Mouse (Mus musculus) brain, embryonic 18.5 days (tissue): Measurements from ENCODE around the gene Olfr168.
"Not testable (repeated sequence)": the region's sequence is repeated elsewhere in the genome, so short reads cannot be mapped to it uniquely, and the experiment has no call there.

Source experiments
- DNase-seq: peaks from one replicate; pipeline ENCODE4 v3.0.0-alpha.2; 2012; ENCODE audit warnings: low read depth, low spot score

Olfr168 gene

GRCm38 (mm10) chr16:19535455-19535854 is at the start of gene Olfr168:
TSS of gene Olfr168 (minus strand) at chr16:19535555.
- DNase-seq: no peak

DNA sequence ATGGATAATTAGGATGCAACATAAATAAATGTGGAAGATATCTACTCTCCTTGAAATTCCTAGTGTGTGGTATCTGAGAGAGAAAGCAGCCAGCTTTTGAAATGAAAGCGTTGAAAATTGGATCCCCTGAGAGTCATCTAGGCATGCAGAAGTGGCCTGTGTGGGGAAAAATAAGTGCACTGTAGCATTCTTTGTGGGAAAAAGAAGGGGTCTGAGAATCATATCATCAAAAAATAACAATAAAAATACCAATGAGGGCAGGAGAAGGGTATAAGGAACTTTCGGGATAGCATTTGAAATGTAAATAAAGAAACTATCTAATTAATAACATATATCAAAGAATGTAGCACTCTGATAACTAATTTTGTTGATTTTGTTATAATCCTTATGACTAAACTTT is 36.4 kb upstream of the Olfr168 start, which contains the start of gene Olfr169:
Gene Olfr169 (minus strand): TSS at position 101 of the 400 bp plus-strand sequence.
- not testable (repeated sequence) for DNase-seq

DNA sequence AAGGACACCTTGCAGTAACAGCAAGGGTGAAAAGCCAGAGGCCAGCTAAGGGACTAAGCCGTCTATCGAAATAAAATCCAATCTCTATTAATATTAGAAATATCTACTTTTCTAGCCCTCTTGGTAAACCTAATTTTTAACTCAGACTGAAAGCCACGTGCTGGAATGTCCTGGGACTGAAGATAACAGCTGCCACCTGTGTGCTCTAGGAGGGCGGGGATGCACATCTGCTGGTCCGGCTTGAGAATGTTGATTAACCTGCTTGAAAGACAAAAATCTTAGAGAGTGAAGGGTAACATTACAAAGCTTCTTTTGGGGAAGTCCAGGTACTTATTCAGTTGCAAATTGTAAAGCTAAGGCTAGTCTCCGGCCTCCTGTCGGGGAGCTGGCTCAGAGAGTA is 18.1 kb upstream of the Olfr168 start:
- not testable (repeated sequence) for DNase-seq

GRCm38 (mm10) chr16:19552246-19552645 is 16.9 kb upstream of the Olfr168 start:
- not testable (repeated sequence) for DNase-seq

DNA sequence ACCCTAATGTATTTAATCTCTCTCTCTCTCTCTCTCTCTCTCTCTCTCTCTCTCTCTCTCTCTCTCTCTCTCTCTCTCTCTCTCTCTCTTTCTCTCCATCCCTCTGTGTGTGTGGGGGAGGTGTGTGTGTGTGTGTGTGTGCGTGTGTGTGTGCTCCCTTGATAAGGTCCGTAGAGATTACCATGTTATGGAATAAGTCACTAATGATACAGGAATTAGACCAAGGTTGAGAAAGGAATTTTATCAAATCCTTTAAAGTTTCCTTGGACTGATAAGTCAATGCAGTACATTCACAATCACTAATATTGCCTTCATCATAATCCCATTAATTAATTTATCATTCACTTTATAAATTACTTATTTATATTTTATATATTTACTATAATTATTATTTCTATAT is 13.2 kb downstream of the Olfr168 start, which contains the start of gene Olfr167:
Gene Olfr167 (minus strand): TSS at position 101 of the 400 bp plus-strand sequence.
- DNase-seq: no peak

DNA sequence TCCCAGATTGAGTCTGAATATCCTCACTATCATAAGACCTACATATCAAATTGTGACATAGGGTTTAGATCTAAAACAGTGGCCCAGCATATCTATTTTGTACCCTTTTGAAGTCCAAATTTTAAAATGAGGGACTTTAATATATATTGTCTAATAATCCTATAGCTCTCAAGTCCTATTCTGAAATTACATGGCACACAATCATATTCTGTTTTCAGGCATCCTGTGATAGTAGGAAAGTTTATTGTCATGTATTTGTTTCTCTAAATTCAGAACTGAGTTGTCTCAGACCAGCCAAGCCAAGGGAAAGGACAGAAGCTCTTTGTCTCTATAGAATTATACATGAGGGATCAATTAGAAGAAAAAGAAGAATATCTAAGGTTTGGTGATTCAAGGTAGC is 52.0 kb downstream of the Olfr168 start, which contains the start of gene Olfr166:
Gene Olfr166 (plus strand): TSS at position 301 of the 400 bp plus-strand sequence.
- no peak for DNase-seq
